Mouse (Mus musculus): ENCODE data around the gene Mmp15. TPM values are rescaled to one million over a fixed set of nuclear protein-coding genes. Genes with fewer than 3 reads are reported as not detected.

The Mmp15 gene
- polyA plus RNA-seq, 1 experiment from 2014 or later, result 26.0 TPM

GRCm38 (mm10) chr8:95369581-95370326 lies 17.7 kb downstream of the Mmp15 start:
- DNase-seq (ENCODE audit: low spot score) (peak; percentile 70), ATAC-seq (peak; percentile 83)
- Histone ChIP-seq H3K9ac (replicated peaks; ENCODE audit: low read depth) (0 out of 2 replicates have a peak overlapping the region, but pooled peaks have one; percentile 8), H3K36me3 (ENCODE audit: insufficient read depth, low read length) (no peaks in the 10 kb centered on the region), H3K27ac (ENCODE audit: low read length) (no peak overlapping the region), H3K4me2 (replicated peaks; ENCODE audit: low read depth, low read length) (peak overlapping the region; percentile 46), H3K4me3 (ENCODE audit: low read depth, low read length) (no peak overlapping the region), H3K27me3 (replicated peaks; ENCODE audit: insufficient read depth, low read length) (no peaks in the 10 kb centered on the region), H3K9me3 (ENCODE audit: low read length) (no peaks in the 10 kb centered on the region), H3K4me1 (ENCODE audit: insufficient read depth, low read depth, low read length) (peaks cover 6% of the 10 kb centered on the region; the same call in 1 of the 2 replicates)
- WGBS, result 50% methylated on average over 20 of the region's 20 CpGs
- no peak for TF ChIP-seq CTCF (IDR thresholded peaks at IDR 0.05)
- TF ChIP-seq EP300 (IDR thresholded peaks at IDR 0.05), result no peak

GRCm38 (mm10) chr8:95373389-95374002 lies 21.4 kb downstream of the Mmp15 start:
- peaks cover 11% of the 10 kb centered on the region; the same call in 1 of the 2 replicates for H3K4me1 ChIP-seq (ENCODE audit: insufficient read depth, low read depth, low read length)
- no peak overlapping the region for H3K4me3 ChIP-seq (ENCODE audit: low read depth, low read length)
- no peaks in the 10 kb centered on the region for H3K27me3 ChIP-seq (replicated peaks; ENCODE audit: insufficient read depth, low read length)
- H3K36me3 ChIP-seq (ENCODE audit: insufficient read depth, low read length), result no peaks in the 10 kb centered on the region
- ATAC-seq (no peak), DNase-seq (ENCODE audit: low spot score) (no peak)
- H3K4me2 ChIP-seq (replicated peaks; ENCODE audit: low read depth, low read length), result no peak overlapping the region
- TF ChIP-seq EP300 (IDR thresholded peaks at IDR 0.05), result no peak
- no peak for TF ChIP-seq CTCF (IDR thresholded peaks at IDR 0.05)
- H3K9ac ChIP-seq (replicated peaks; ENCODE audit: low read depth), result no peak overlapping the region
- 52% methylated on average over 12 of the region's 12 CpGs for whole genome bisulfite sequencing
- H3K27ac ChIP-seq (ENCODE audit: low read length), result no peak overlapping the region
- no peaks in the 10 kb centered on the region for H3K9me3 ChIP-seq (ENCODE audit: low read length)

GRCm38 (mm10) chr8:95374429-95374828 lies 22.4 kb downstream of the Mmp15 start:
- 0 out of 2 replicates have a peak, but pooled peaks have one; percentile 6 for ATAC-seq
- Histone ChIP-seq H3K4me3 (ENCODE audit: low read depth, low read length) (no peak overlapping the region), H3K27ac (ENCODE audit: low read length) (no peak overlapping the region), H3K36me3 (ENCODE audit: insufficient read depth, low read length) (no peaks in the 10 kb centered on the region), H3K9ac (replicated peaks; ENCODE audit: low read depth) (no peak overlapping the region), H3K4me1 (ENCODE audit: insufficient read depth, low read depth, low read length) (peaks cover 9% of the 10 kb centered on the region; the same call in 1 of the 2 replicates), H3K27me3 (replicated peaks; ENCODE audit: insufficient read depth, low read length) (no peaks in the 10 kb centered on the region), H3K4me2 (replicated peaks; ENCODE audit: low read depth, low read length) (no peak overlapping the region), H3K9me3 (ENCODE audit: low read length) (no peaks in the 10 kb centered on the region)
- 63% methylated on average over 3 of the region's 3 CpGs for WGBS
- DNase-seq (ENCODE audit: low spot score), result peak; percentile 38
- TF ChIP-seq CTCF (IDR thresholded peaks at IDR 0.05), result no peak
- TF ChIP-seq EP300 (IDR thresholded peaks at IDR 0.05), result no peak

- H3K27me3 ChIP-seq (replicated peaks; ENCODE audit: insufficient read depth, low read length), result no peaks in the 10 kb centered on the region
- H3K9ac ChIP-seq (replicated peaks; ENCODE audit: low read depth), result no peak overlapping the region
- DNase-seq (ENCODE audit: low spot score) (no peak), ATAC-seq (no peak)
- H3K27ac ChIP-seq (ENCODE audit: low read length), result no peak overlapping the region
- no peaks in the 10 kb centered on the region for H3K36me3 ChIP-seq (ENCODE audit: insufficient read depth, low read length)
- TF ChIP-seq EP300 (IDR thresholded peaks at IDR 0.05), result no peak
- TF ChIP-seq CTCF (IDR thresholded peaks at IDR 0.05), result no peak
- no peaks in the 10 kb centered on the region for H3K9me3 ChIP-seq (ENCODE audit: low read length)
- H3K4me1 ChIP-seq (ENCODE audit: insufficient read depth, low read depth, low read length), result peaks cover 5% of the 10 kb centered on the region; the same call in 1 of the 2 replicates
- no peak overlapping the region for H3K4me2 ChIP-seq (replicated peaks; ENCODE audit: low read depth, low read length)
- no peak overlapping the region for H3K4me3 ChIP-seq (ENCODE audit: low read depth, low read length)
- 78% methylated on average over 7 of the region's 7 CpGs for WGBS
These were observed 23.4 kb downstream of the Mmp15 start for GRCm38 (mm10) chr8:95375374-95375930.

- H3K27ac ChIP-seq (ENCODE audit: low read length), result no peak overlapping the region
- no peak for TF ChIP-seq EP300 (IDR thresholded peaks at IDR 0.05)
- no peak for TF ChIP-seq CTCF (IDR thresholded peaks at IDR 0.05)
- no peaks in the 10 kb centered on the region for H3K36me3 ChIP-seq (ENCODE audit: insufficient read depth, low read length)
- H3K4me2 ChIP-seq (replicated peaks; ENCODE audit: low read depth, low read length), result no peak overlapping the region
- H3K4me3 ChIP-seq (ENCODE audit: low read depth, low read length), result no peak overlapping the region
- no peak for ATAC-seq
- 73% methylated on average over 12 of the region's 12 CpGs for WGBS
- no peak for DNase-seq (ENCODE audit: low spot score)
- H3K4me1 ChIP-seq (ENCODE audit: insufficient read depth, low read depth, low read length), result peaks cover 5% of the 10 kb centered on the region; the same call in 1 of the 2 replicates
- no peaks in the 10 kb centered on the region for H3K9me3 ChIP-seq (ENCODE audit: low read length)
- no peak overlapping the region for H3K9ac ChIP-seq (replicated peaks; ENCODE audit: low read depth)
- H3K27me3 ChIP-seq (replicated peaks; ENCODE audit: insufficient read depth, low read length), result no peaks in the 10 kb centered on the region
These were observed 24.4 kb downstream of the Mmp15 start for GRCm38 (mm10) chr8:95376309-95376999.

- Histone ChIP-seq H3K27me3 (replicated peaks; ENCODE audit: insufficient read depth, low read length) (no peaks in the 10 kb centered on the region), H3K36me3 (ENCODE audit: insufficient read depth, low read length) (no peaks in the 10 kb centered on the region), H3K9ac (replicated peaks; ENCODE audit: low read depth) (no peak overlapping the region), H3K27ac (ENCODE audit: low read length) (peak overlapping the region; percentile 84), H3K4me3 (ENCODE audit: low read depth, low read length) (no peak overlapping the region), H3K4me2 (replicated peaks; ENCODE audit: low read depth, low read length) (no peak overlapping the region), H3K9me3 (ENCODE audit: low read length) (no peaks in the 10 kb centered on the region), H3K4me1 (ENCODE audit: insufficient read depth, low read depth, low read length) (peaks cover 5% of the 10 kb centered on the region; the same call in 1 of the 2 replicates)
- WGBS, result 49% methylated on average over 4 of the region's 4 CpGs
- TF ChIP-seq CTCF (IDR thresholded peaks at IDR 0.05), result no peak
- no peak for TF ChIP-seq EP300 (IDR thresholded peaks at IDR 0.05)
- DNase-seq (ENCODE audit: low spot score), result no peak
- no peak for ATAC-seq
These were observed 25.0 kb downstream of the Mmp15 start for GRCm38 (mm10) chr8:95377101-95377500.

All from lung, postnatal 0 days (tissue).